Mouse (Mus musculus) limb, embryonic 12.5 days (tissue): ENCODE measurements around the gene Adam34. TPM values are rescaled to one million over a fixed set of nuclear protein-coding genes. Genes with fewer than 3 reads are reported as not detected.
"Not testable (repeated sequence)": the region's sequence is repeated elsewhere in the genome, so short reads cannot be mapped to it uniquely, and the experiment has no call there.

ENCODE experiments used
- ATAC-seq: fragments of 200-750 bp; cut with Nextera tagmentation; 2 replicates; pipeline ENCODE4 v1.8.0; 2017; ENCODE audit warnings: low read depth, moderate TSS enrichment; ENCODE audit not compliant: insufficient number of reproducible peaks, insufficient read depth, low FRiP score, low TSS enrichment
- H3K27ac ChIP-seq: fragments of 300-500 bp; sonication (generic); 2 replicates; pipeline ENCODE4 v1.5.1; 2016; ENCODE audit warnings: mild to moderate bottlenecking, moderate library complexity
- H3K27me3 ChIP-seq: fragments of 300-500 bp; sonication (generic); 2 replicates; pipeline ENCODE4 v1.6.1; 2016; ENCODE audit warnings: mild to moderate bottlenecking, moderate library complexity
- H3K36me3 ChIP-seq: fragments of 300-500 bp; sonication (generic); 2 replicates; pipeline ENCODE4 v1.6.1; 2016; ENCODE audit warnings: mild to moderate bottlenecking, moderate library complexity
- H3K4me1 ChIP-seq: fragments of 300-500 bp; sonication (generic); replicated peaks from 2 replicates; pipeline ENCODE4 v1.6.1; 2016
- H3K4me2 ChIP-seq: fragments of 300-500 bp; sonication (generic); 2 replicates; pipeline ENCODE4 v1.6.1; 2016; ENCODE audit warnings: mild to moderate bottlenecking, moderate library complexity
- H3K4me3 ChIP-seq: fragments of 300-500 bp; sonication (generic); replicated peaks from 2 replicates; pipeline ENCODE4 v1.5.1; 2016; ENCODE audit warnings: mild to moderate bottlenecking
- H3K9ac ChIP-seq: fragments of 300-500 bp; sonication (generic); replicated peaks from 2 replicates; pipeline ENCODE4 v1.6.1; 2016; ENCODE audit warnings: mild to moderate bottlenecking, moderate library complexity
- H3K9me3 ChIP-seq: fragments of 300-500 bp; sonication (generic); 2 replicates; pipeline ENCODE4 v1.6.1; 2016; ENCODE audit warnings: mild to moderate bottlenecking, moderate library complexity
- WGBS: fragments of 180-500 bp; shearing (Covaris S2); methylation state at CpG from one replicate; pipeline ENCODE4 v1.1.7; 2016; 5-methylcytosine and 5-hydroxymethylcytosine counted together
- polyA plus RNA-seq: library from polyadenylated mRNA; unstranded; fragments of >200 nt; fragmentation: Nextera tagmentation; extraction: Ambion mirVana; gene quantifications from 2 replicates; pipeline ENCODE4 v1.2.1, GENCODE M21; 2016

Gene Adam34
- polyA plus RNA-seq, result not detected in 2 replicates

DNA sequence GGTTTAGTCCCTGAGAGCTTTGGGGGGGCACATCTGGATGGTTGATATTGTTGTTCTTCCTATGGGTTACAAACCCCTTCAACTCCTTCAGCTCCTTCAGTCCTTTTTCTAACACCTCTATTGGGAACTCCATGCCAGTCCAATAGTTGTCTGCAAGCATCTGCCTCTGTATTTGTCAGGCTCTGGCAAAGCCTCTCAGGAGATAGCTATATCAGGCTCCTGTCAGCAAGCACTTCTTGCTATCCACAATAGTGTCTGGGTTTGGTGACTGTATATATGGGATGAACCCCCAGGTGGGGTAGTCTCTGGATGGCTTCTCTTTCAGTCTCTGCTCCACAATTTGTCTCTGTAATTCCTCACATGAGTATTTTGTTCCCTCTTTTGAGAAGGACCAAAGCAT, at the start of gene Adam34:
Gene Adam34, minus strand, starts transcription at position 101 of the 400 bp plus-strand sequence.
- Histone ChIP-seq H3K27me3 (no peaks in the 10 kb centered on the region), H3K9ac (no peak within 1 kb of the TSS), H3K4me3 (no peak within 1 kb of the TSS), H3K27ac (no peak within 1 kb of the TSS), H3K4me2 (no peak within 1 kb of the TSS), H3K36me3 (no peaks in the 10 kb centered on the region), H3K4me1 (no peaks in the 10 kb centered on the region), H3K9me3 (no peaks in the 10 kb centered on the region)
- no peak for ATAC-seq

DNA sequence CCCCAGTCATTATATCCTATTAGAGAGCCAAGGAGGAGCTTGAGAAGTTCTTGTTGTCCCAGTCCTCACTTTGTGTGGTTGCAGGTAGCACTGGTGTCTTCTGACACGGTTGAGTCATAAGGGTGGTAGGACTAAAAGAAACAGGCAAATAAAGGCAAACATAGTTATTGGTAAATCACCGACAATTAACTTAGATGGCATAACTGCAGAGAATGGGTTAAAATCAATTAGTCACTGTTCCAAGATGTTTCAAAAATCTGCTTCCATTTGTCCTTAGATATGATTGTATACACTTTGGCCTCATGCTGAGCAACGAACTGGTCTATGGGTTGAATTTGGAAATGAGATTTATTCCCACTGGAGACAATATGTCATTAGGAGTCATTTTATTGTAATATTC, 82.7 kb downstream of the Adam34 start, which contains the start of gene Gm5346:
Gene Gm5346, minus strand, starts transcription at position 101 of the 400 bp plus-strand sequence.
- no peaks in the 10 kb centered on the region for H3K9me3 ChIP-seq

DNA sequence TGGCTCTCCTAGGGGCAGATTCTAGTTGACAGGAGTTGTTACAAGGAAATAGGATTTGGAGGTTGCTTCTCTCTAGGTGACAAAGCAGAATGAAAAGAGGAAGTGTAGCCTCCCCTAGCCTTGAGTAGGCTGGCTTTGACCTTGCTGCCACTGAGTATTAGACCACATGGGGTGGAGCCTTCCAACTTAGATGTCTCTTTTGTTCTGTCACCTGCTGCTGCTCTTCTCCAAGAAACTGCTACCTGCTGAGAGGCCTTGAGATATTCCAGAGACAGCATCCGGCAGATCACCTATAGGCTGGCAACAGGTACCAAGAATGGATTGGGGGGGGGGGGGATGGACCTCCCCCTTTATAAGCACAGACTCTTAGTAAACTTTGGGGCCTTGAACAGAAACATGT, 93.8 kb downstream of the Adam34 start:
- Histone ChIP-seq H3K4me2 (no peak overlapping the region), H3K9me3 (no peaks in the 10 kb centered on the region), H3K27ac (no peak overlapping the region), H3K4me1 (no peaks in the 10 kb centered on the region), H3K36me3 (no peaks in the 10 kb centered on the region), H3K4me3 (no peak overlapping the region), H3K9ac (no peak overlapping the region), H3K27me3 (no peaks in the 10 kb centered on the region)
- 85% methylated on average over 1 of the region's 1 CpGs for WGBS
- no peak for ATAC-seq

More for the DNA sequence above, 82.7 kb downstream of the Adam34 start, which contains the start of gene Gm5346:
- WGBS, result 90% methylated on average over 3 of the region's 3 CpGs
- Histone ChIP-seq H3K4me1 (no peaks in the 10 kb centered on the region), H3K27me3 (no peaks in the 10 kb centered on the region), H3K27ac (no peak within 1 kb of the TSS), H3K4me2 (no peak within 1 kb of the TSS), H3K36me3 (no peaks in the 10 kb centered on the region), H3K4me3 (no peak within 1 kb of the TSS), H3K9ac (no peak within 1 kb of the TSS)
- ATAC-seq, result no peak

DNA sequence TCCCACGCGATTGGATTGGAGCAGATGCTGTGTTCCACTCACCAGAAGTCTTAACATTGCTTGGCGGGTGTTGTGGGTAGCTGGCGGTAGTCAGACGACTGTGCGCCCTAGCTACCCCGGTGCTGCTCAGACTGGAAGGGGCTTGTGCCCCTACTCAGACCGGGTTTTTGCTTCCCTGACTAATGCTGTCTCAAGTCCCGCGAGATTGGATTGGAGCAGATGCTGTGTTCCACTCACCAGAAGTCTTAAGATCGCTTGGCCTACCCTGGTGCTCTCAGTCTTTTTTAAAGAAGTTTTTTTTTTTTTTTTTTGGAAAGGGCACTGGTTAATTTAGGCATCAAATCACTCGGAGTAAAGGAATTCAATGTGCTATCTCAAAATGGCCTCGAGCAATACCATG, 106.2 kb downstream of the Adam34 start:
- H3K27me3 ChIP-seq, H3K4me2 ChIP-seq, H3K9ac ChIP-seq, H3K4me3 ChIP-seq, H3K27ac ChIP-seq, H3K4me1 ChIP-seq, ATAC-seq, H3K9me3 ChIP-seq, H3K36me3 ChIP-seq: not testable (repeated sequence)
- WGBS, result 81% methylated on average over 13 of the region's 13 CpGs

DNA sequence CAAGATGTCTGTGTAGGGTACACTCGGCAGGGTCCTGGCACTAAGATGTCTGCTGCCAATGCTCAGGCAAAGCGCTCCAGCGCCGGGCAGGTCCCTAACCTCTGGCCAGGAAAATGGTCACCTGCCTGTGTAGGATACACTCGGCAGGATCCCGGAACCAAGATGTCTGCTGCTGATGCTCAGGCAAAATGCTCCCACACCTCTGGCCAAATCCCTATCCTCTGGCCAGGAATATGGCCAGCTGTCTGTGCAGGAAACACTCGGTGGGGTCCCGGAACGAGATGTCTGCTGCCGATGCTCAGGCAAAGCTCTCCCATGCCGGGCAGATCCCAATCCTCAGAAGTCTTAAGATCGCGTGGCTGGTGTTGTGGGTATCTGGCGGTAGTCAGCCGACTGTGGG, 106.7 kb downstream of the Adam34 start:
- H3K9me3 ChIP-seq, H3K27ac ChIP-seq, H3K27me3 ChIP-seq, H3K9ac ChIP-seq, H3K4me2 ChIP-seq, ATAC-seq, H3K4me1 ChIP-seq, H3K4me3 ChIP-seq, H3K36me3 ChIP-seq: not testable (repeated sequence)
- WGBS, result 95% methylated on average over 15 of the region's 15 CpGs

Other genes with a start within 250 kb of the Adam34 start
- gene Adam26b, start 181.9 kb downstream of the Adam34 start, polyA plus RNA-seq, result not detected in 2 replicates
- gene Adam26a, start 133.3 kb downstream of the Adam34 start, polyA plus RNA-seq, result not detected in 2 replicates
- gene Gm5346, start 82.8 kb downstream of the Adam34 start, polyA plus RNA-seq, result not detected in 2 replicates